Mouse (Mus musculus) ES-Bruce4 (cell line): ENCODE measurements at regions not wholly inside any gene's neighbourhood (a gene's known extent, or its start where the extent isn't known, plus 50 kb on each side); places are given as distances from the start of the nearest gene placed in this dataset.
"Not testable (repeated sequence)": the region's sequence is repeated elsewhere in the genome, so short reads cannot be mapped to it uniquely, and the experiment has no call there.

Experiments used
- H3K27ac ChIP-seq: 2 replicates; pipeline ENCODE4 v1.5.1; 2012; ENCODE audit warnings: low read length, inconsistent platforms; ENCODE audit not compliant: insufficient read depth
- H3K27me3 ChIP-seq: 2 replicates; pipeline ENCODE4 v1.6.1; 2012; ENCODE audit warnings: mild to moderate bottlenecking, low read length, inconsistent platforms; ENCODE audit not compliant: control insufficient read depth, poor library complexity, insufficient read depth, severe bottlenecking
- H3K36me3 ChIP-seq: 2 replicates; pipeline ENCODE4 v1.6.1; 2012; ENCODE audit warnings: inconsistent platforms, mild to moderate bottlenecking, low read length, moderate library complexity; ENCODE audit not compliant: control insufficient read depth, poor library complexity, insufficient read depth, severe bottlenecking
- H3K4me1 ChIP-seq: one replicate; pipeline ENCODE4 v1.8.1; 2011; ENCODE audit warnings: low read length; ENCODE audit not compliant: control insufficient read depth, insufficient read depth
- H3K4me3 ChIP-seq: 2 replicates; pipeline ENCODE4 v1.5.1; 2011; ENCODE audit warnings: low read depth, mild to moderate bottlenecking, low read length
- H3K9ac ChIP-seq: 2 replicates; pipeline ENCODE4 v1.6.1; 2012; ENCODE audit warnings: low read depth, mild to moderate bottlenecking, inconsistent platforms; ENCODE audit not compliant: poor library complexity, severe bottlenecking
- H3K9me3 ChIP-seq: replicated peaks from 2 replicates; pipeline ENCODE4 v1.6.1; 2012; ENCODE audit warnings: mild to moderate bottlenecking, low read length, inconsistent platforms; ENCODE audit not compliant: control insufficient read depth, poor library complexity, insufficient read depth, severe bottlenecking
- CTCF ChIP-seq: IDR thresholded peaks from one replicate; pipeline ENCODE4 v1.8.1; 2011; ENCODE audit warnings: low read depth, low read length
- EP300 ChIP-seq: IDR thresholded peaks from 2 replicates; pipeline ENCODE4 v1.6.1; 2011; ENCODE audit warnings: low read depth, low read length; ENCODE audit not compliant: insufficient read depth
- POLR2A ChIP-seq: IDR thresholded peaks from one replicate; pipeline ENCODE4 v1.8.1; 2011; ENCODE audit warnings: low read length; ENCODE audit not compliant: insufficient read depth

DNA sequence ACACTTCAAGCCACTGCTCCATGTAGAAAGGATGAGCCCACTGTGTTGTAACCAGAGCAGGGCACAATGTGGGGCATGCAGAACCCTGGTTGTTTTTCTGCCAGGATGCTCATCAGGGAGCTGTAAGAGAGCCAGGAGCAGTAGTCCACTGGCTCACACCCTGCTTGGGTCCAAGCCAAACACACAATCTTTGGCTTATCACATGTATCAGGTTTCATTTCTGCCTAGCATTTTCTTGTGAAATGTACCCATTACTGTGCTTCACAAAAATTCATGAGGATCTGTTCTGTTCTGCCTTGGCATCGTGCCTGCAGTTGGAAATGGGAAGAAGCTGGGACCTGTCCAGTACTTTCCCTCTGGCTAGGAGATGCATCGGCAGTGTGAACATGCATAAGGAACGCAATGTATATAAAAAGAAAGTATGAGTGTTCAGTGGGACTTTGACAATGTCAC, 491.6 kb upstream of the Igfbp3 start:
- no peak for TF ChIP-seq EP300
- Histone ChIP-seq H3K36me3 (no peaks in the 10 kb centered on the region), H3K9me3 (0 out of 2 replicates have a peak, but pooled peaks cover 6% of the 10 kb centered on the region), H3K27me3 (no peaks in the 10 kb centered on the region), H3K4me3 (no peak overlapping the region), H3K27ac (no peak overlapping the region), H3K4me1 (no peaks in the 10 kb centered on the region), H3K9ac (no peak overlapping the region)

GRCm38 (mm10) chr11:7697591-7697990, 483.9 kb upstream of the Igfbp3 start:
- Histone ChIP-seq H3K4me3 (no peak overlapping the region), H3K36me3 (no peaks in the 10 kb centered on the region), H3K9ac (no peak overlapping the region), H3K9me3 (no peaks in the 10 kb centered on the region; the same call in 1 of the 2 replicates), H3K27ac (no peak overlapping the region), H3K4me1 (no peaks in the 10 kb centered on the region), H3K27me3 (no peaks in the 10 kb centered on the region)
- TF ChIP-seq POLR2A, result no peak
- TF ChIP-seq EP300, result no peak
- TF ChIP-seq CTCF, result no peak

DNA sequence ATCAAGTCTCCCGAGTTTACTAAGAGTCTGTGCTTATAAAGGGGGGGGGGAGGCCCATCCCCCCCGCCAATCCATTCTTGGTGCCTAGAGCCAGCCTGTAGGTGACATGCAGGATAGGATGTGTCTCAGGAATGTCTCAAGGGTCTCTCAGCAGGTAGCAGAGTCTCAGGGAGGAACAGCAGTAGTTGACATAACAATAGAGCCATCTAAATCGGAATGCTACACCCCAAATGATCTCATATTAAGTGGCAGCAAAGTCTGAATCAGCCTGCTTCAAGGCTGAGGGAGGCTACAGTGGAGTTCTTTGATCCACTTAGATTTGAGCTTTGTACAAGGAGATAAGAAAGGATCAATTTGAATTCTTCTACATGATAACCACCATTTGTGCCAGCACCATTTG, 476.0 kb upstream of the Igfbp3 start:
- not testable (repeated sequence) for H3K36me3 ChIP-seq, H3K27me3 ChIP-seq, H3K9ac ChIP-seq, H3K9me3 ChIP-seq, H3K4me3 ChIP-seq, H3K4me1 ChIP-seq, H3K27ac ChIP-seq
- TF ChIP-seq EP300, result 0 out of 2 replicates have a peak, but pooled peaks have one; percentile 45

DNA sequence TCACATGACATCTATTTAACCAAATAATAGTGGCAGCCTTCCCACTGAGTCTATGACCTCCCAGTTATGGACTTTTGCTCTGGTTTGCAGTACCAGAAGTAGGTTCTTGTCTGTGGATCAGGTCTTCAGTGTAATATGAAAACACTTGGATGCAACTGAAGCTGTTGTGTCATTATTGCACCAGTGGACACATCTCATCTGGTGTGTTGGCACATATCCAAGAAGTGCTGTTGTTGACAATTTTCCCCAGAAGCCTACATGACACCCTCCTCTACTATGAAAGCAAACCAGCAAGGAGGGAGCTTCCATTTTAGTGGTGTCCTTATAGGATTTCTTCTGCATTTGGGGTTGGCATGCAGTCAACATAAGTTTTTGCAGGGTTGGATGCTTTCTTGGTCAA, 459.1 kb upstream of the Igfbp3 start:
- H3K36me3 ChIP-seq, result no peaks in the 10 kb centered on the region
- no peak overlapping the region for H3K9ac ChIP-seq
- no peaks in the 10 kb centered on the region for H3K4me1 ChIP-seq
- no peaks in the 10 kb centered on the region for H3K9me3 ChIP-seq
- TF ChIP-seq CTCF (no peak), POLR2A (no peak), EP300 (no peak)
- no peak overlapping the region for H3K27ac ChIP-seq
- H3K27me3 ChIP-seq, result no peaks in the 10 kb centered on the region
- H3K4me3 ChIP-seq, result no peak overlapping the region

DNA sequence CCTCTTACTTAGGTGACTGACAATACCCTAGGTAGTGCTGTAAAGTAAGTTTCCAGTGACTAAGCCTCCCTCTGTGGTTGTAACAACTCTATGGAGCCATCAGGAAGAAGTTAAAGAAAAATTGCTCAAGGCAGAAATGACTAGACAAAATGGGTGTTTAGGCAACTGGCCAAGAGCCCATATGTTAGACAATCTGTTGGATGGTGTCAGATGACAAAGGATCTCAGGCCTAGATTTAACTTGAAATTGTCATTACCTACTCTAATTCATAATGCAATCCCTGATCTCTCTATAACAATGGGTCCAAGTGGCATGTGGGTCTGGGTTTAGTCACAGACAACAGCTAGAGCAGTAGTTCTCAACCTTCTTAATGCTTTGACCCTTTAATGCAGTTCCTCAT, 416.9 kb upstream of the Igfbp3 start:
- Histone ChIP-seq H3K4me3 (no peak overlapping the region), H3K36me3 (no peaks in the 10 kb centered on the region), H3K9ac (no peak overlapping the region), H3K4me1 (peaks cover 2% of the 10 kb centered on the region), H3K9me3 (no peaks in the 10 kb centered on the region), H3K27me3 (no peaks in the 10 kb centered on the region; the same call in 1 of the 2 replicates), H3K27ac (no peak overlapping the region)
- TF ChIP-seq POLR2A (no peak), EP300 (no peak), CTCF (no peak)

DNA sequence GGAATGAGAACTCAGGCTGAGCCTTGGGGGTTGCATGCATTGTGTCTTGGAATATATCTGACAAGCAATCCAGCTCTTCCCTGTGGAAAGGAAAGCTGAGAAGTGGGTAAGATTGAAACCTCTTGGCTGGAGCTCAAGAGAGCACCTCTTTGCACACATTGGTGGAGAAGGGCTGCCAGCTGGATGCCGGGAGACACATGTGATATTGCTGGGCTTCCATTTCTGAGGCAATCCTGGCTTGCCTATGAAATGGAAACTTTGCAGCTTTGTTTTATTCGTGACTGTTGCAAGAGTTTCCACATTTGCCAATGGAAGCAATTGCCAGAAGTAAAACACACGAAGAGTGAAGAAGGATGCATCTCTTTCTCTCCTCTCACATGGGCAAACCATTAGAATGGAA, 411.5 kb upstream of the Igfbp3 start:
- H3K4me3 ChIP-seq, result no peak overlapping the region
- no peaks in the 10 kb centered on the region for H3K36me3 ChIP-seq
- no peak overlapping the region for H3K9ac ChIP-seq
- H3K27me3 ChIP-seq, result no peaks in the 10 kb centered on the region; the same call in 1 of the 2 replicates
- H3K9me3 ChIP-seq, result no peaks in the 10 kb centered on the region
- no peak overlapping the region for H3K27ac ChIP-seq
- no peaks in the 10 kb centered on the region for H3K4me1 ChIP-seq
- no peak for TF ChIP-seq POLR2A
- no peak for TF ChIP-seq EP300
- no peak for TF ChIP-seq CTCF
